In genomic region chr14:20786611-20787015, GRCm38 (mm10) we compare ENCODE assay signal across 9 mouse cellular contexts. TPM values are rescaled to one million over a fixed set of nuclear protein-coding genes. Genes with fewer than 3 reads are reported as not detected.
A peak's percentile ranks its signal among the peaks of the same experiment; 100 is the strongest.
DNase-seq lines count a peak whose midpoint lies in the region; ATAC-seq and TF ChIP-seq lines count a peak whose summit lies in the region.
"Had no signal": no experiment of that assay in that cellular context is flagged by ENCODE, and none has a peak within 500 bp of the region (broad histone marks: within the 10 kb centered on the region; RNA-seq: fewer than 3 reads in every experiment).

No protein-coding gene starts in this region.

- H3K4me2 ChIP-seq in liver, embryonic 11.5 days, result peak overlapping the region; percentile 10; the same call in 1 of the 2 replicates
- no peak overlapping the region for H3K4me2 ChIP-seq in liver, embryonic 15.5 days
- no peak overlapping the region for H3K4me2 ChIP-seq in hindbrain, embryonic 16.5 days (ENCODE audit: low read length)

- 36% methylated on average over 4 of the region's 4 CpGs for WGBS in cerebellum, adult 2 months
- WGBS in liver, embryonic 11.5 days, result 66% methylated on average over 4 of the region's 4 CpGs
- 41% methylated on average over 4 of the region's 4 CpGs for WGBS in liver, embryonic 15.5 days (ENCODE audit: insufficient replicate concordance)
- WGBS in hindbrain, embryonic 16.5 days, result 82% methylated on average over 4 of the region's 4 CpGs

- no peak overlapping the region for H3K9ac ChIP-seq in liver, embryonic 11.5 days (ENCODE audit: low read depth, low read length)
- H3K9ac ChIP-seq in liver, embryonic 15.5 days, result no peak overlapping the region
- H3K9ac ChIP-seq in hindbrain, embryonic 16.5 days (ENCODE audit: low read depth, low read length), result no peak overlapping the region

- TF ChIP-seq POLR2A in cerebellum, adult 2 months (IDR thresholded peaks at IDR 0.05; ENCODE audit: borderline replicate concordance, insufficient read depth, low read length), result no peak

- peaks cover 16% of the 10 kb centered on the region for H3K4me1 ChIP-seq in cerebellum, adult 2 months (ENCODE audit: control insufficient read depth, insufficient read depth, low read length)
- peaks cover 33% of the 10 kb centered on the region for H3K4me1 ChIP-seq in liver, embryonic 11.5 days (replicated peaks; ENCODE audit: control insufficient read depth, insufficient read depth, low read length)
- H3K4me1 ChIP-seq in liver, embryonic 15.5 days (replicated peaks), result peaks cover 25% of the 10 kb centered on the region
- H3K4me1 ChIP-seq in hindbrain, embryonic 16.5 days (ENCODE audit: control insufficient read depth, insufficient read depth, low read depth, low read length), result peaks cover 4% of the 10 kb centered on the region; the same call in 1 of the 2 replicates

- TF ChIP-seq CTCF in cerebellum, adult 2 months (IDR thresholded peaks at IDR 0.05; ENCODE audit: borderline replicate concordance, insufficient read depth, low read depth, low read length), result no peak

- H3K27me3 ChIP-seq in cerebellum, adult 2 months (ENCODE audit: control insufficient read depth, insufficient read depth, low read length), result no peaks in the 10 kb centered on the region
- no peaks in the 10 kb centered on the region for H3K27me3 ChIP-seq in liver, embryonic 11.5 days (replicated peaks; ENCODE audit: control insufficient read depth, insufficient read depth, low read length)
- no peaks in the 10 kb centered on the region for H3K27me3 ChIP-seq in liver, embryonic 15.5 days
- H3K27me3 ChIP-seq in hindbrain, embryonic 16.5 days (replicated peaks; ENCODE audit: control insufficient read depth, insufficient read depth, low read length), result no peaks in the 10 kb centered on the region

- no peaks in the 10 kb centered on the region for H3K9me3 ChIP-seq in liver, embryonic 11.5 days (ENCODE audit: control insufficient read depth, low read length)
- H3K9me3 ChIP-seq in liver, embryonic 15.5 days (replicated peaks), result no peaks in the 10 kb centered on the region
- H3K9me3 ChIP-seq in hindbrain, embryonic 16.5 days (ENCODE audit: control insufficient read depth, low read length), result no peaks in the 10 kb centered on the region

- H3K27ac ChIP-seq in cerebellum, adult 2 months (ENCODE audit: insufficient read depth, low read length), result peak overlapping the region; percentile 73
- peak overlapping the region; percentile 22; the same call in 1 of the 2 replicates for H3K27ac ChIP-seq in liver, embryonic 11.5 days (ENCODE audit: low read depth, low read length)
- peak overlapping the region; percentile 16; the same call in 1 of the 2 replicates for H3K27ac ChIP-seq in liver, embryonic 15.5 days (replicated peaks)
- H3K27ac ChIP-seq in hindbrain, embryonic 16.5 days (ENCODE audit: low read depth, low read length), result no peak overlapping the region

- H3K36me3 ChIP-seq in liver, embryonic 11.5 days (ENCODE audit: control insufficient read depth, insufficient read depth, low read length), result peaks cover 15% of the 10 kb centered on the region
- peaks cover 24% of the 10 kb centered on the region; the same call in 1 of the 2 replicates for H3K36me3 ChIP-seq in liver, embryonic 15.5 days (replicated peaks)
- peaks cover 11% of the 10 kb centered on the region for H3K36me3 ChIP-seq in hindbrain, embryonic 16.5 days (ENCODE audit: control insufficient read depth, insufficient read depth, low read length)

- no peak for DNase-seq in cerebellum, adult 2 months
- no peak for DNase-seq in cerebellum, postnatal 10 days
- no peak for DNase-seq in liver, embryonic 11.5 days (ENCODE audit: low spot score)
- DNase-seq in liver, result no peak
- DNase-seq in heart, adult 9 months (ENCODE audit: low spot score in 2 of 2), result peak; percentile 55
- DNase-seq: right cerebral cortex, postnatal 14 days had no signal

- H3K4me3 ChIP-seq in cerebellum, adult 2 months (replicated peaks; ENCODE audit: insufficient read depth, low read depth, low read length), result no peak overlapping the region
- no peak overlapping the region for H3K4me3 ChIP-seq in liver, embryonic 11.5 days (ENCODE audit: low read depth, low read length)
- H3K4me3 ChIP-seq in liver, embryonic 15.5 days (replicated peaks), result no peak overlapping the region
- H3K4me3 ChIP-seq in hindbrain, embryonic 16.5 days (ENCODE audit: low read length), result no peak overlapping the region

- ATAC-seq in liver, embryonic 11.5 days (replicated peaks; ENCODE audit: low FRiP score), result no peak
- no peak for ATAC-seq in liver, embryonic 15.5 days (ENCODE audit: insufficient read depth)
- ATAC-seq in cerebellum, adult (ENCODE audit: insufficient number of reproducible peaks, low FRiP score, low TSS enrichment), result no peak
- ATAC-seq in hindbrain, embryonic 16.5 days, result no peak

RNA-seq across cellular contexts. Expression of gene Camk2g, which starts 7.3 kb away (rescaled TPM):
- 217 and 222 TPM in 2 replicates for polyA plus RNA-seq in cerebellum, adult 2 months (2012; rRNA removed)
- 23.0 and 28.6 TPM in 2 replicates for polyA plus RNA-seq in liver, embryonic 11.5 days (2014; fragmentation: Nextera tagmentation; extraction: Ambion mirVana)
- polyA plus RNA-seq in liver, embryonic 15.5 days (2015; fragmentation: Nextera tagmentation; extraction: Ambion mirVana), result 5.6 and 5.7 TPM in 2 replicates
- polyA plus RNA-seq in hindbrain, embryonic 16.5 days (2015; fragmentation: Nextera tagmentation; extraction: Ambion mirVana), result 214 and 241 TPM in 2 replicates

RNA-seq across cellular contexts. Expression of gene Plau, which starts 49.8 kb away (rescaled TPM):
- polyA plus RNA-seq in cerebellum, adult 2 months (2012; rRNA removed), result 0.90 and 1.1 TPM in 2 replicates
- polyA plus RNA-seq in liver, embryonic 11.5 days (2014; fragmentation: Nextera tagmentation; extraction: Ambion mirVana), result 0.49 and 0.88 TPM in 2 replicates
- 0.54 and 0.76 TPM in 2 replicates for polyA plus RNA-seq in liver, embryonic 15.5 days (2015; fragmentation: Nextera tagmentation; extraction: Ambion mirVana)
- 0.17 and 0.56 TPM in 2 replicates for polyA plus RNA-seq in hindbrain, embryonic 16.5 days (2015; fragmentation: Nextera tagmentation; extraction: Ambion mirVana)

RNA-seq across cellular contexts. Expression of gene Ndst2, which starts 52.3 kb away (rescaled TPM):
- polyA plus RNA-seq in cerebellum, adult 2 months (2012; rRNA removed), result 37.9 and 43.2 TPM in 2 replicates
- 32.6 and 34.5 TPM in 2 replicates for polyA plus RNA-seq in liver, embryonic 11.5 days (2014; fragmentation: Nextera tagmentation; extraction: Ambion mirVana)
- polyA plus RNA-seq in liver, embryonic 15.5 days (2015; fragmentation: Nextera tagmentation; extraction: Ambion mirVana), result 16.3 and 17.5 TPM in 2 replicates
- polyA plus RNA-seq in hindbrain, embryonic 16.5 days (2015; fragmentation: Nextera tagmentation; extraction: Ambion mirVana), result 16.7 and 20.8 TPM in 2 replicates

Comparison
In these comparisons a context has a peak if more than half of its experiments do, and no peak if none do; other contexts are left out.
1. DNase-seq: peak in heart, adult 9 months (2 of 2); none in cerebellum, adult 2 months (0 of 2), cerebellum, postnatal 10 days (0 of 2), liver, embryonic 11.5 days (single experiment) and liver (single experiment).